Mouse (Mus musculus): Measurements from ENCODE around the gene Eif2ak4.

Eif2ak4 gene

GRCm38 (mm10) chr2:118406811-118407210, 18.4 kb downstream of the Eif2ak4 start:
- WGBS, result 69% methylated on average over 2 of the region's 2 CpGs

- 90% methylated on average over 4 of the region's 4 CpGs for WGBS
These were observed 20.0 kb downstream of the Eif2ak4 start for GRCm38 (mm10) chr2:118408336-118408895.

DNA sequence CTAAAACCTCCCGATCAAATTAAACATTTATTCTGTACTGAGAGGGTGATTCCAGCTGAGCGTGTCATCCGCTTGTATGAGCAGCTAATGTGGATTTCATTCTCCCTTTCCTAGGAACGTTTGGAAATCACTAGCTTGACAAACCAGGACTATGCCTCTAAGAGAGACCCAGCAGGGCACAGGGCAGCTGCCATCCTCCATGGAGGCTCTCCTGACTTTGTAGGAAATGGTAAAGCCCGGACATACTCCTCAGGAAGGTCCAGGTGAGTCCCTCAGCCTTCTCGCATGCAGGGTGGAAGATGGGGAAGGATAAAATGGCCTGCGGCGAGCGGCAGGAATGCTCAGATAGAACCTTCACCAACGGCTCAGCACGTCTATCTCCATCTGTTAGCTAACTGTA, 24.4 kb downstream of the Eif2ak4 start:
- 96% methylated on average over 11 of the region's 11 CpGs for WGBS

GRCm38 (mm10) chr2:118415601-118416355, 27.4 kb downstream of the Eif2ak4 start:
- 96% methylated on average over 6 of the region's 6 CpGs for WGBS

DNA sequence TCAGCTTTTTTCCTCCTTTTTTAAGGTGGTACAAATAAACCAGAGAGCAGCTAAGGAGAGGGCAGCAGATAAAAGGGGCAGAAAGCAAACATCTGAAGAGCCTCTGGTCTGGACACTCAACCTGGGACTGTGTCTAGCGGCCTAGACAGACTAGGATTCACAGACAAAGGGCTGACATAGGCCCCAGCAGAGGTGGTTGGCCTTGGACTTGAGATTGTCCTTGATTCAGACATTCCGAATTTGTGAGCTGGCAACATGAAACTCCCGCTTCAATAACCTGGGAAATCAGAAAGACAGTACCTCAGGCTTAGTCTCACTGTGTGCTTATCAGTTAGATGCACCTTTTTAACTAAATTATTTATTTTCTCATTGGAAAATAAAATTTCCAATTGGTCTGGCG, 29.7 kb downstream of the Eif2ak4 start:
- 95% methylated on average over 4 of the region's 4 CpGs for WGBS

- 90% methylated on average over 15 of the region's 15 CpGs for WGBS
These were observed 33.5 kb downstream of the Eif2ak4 start for GRCm38 (mm10) chr2:118421951-118422350.

GRCm38 (mm10) chr2:118422385-118422784, 34.0 kb downstream of the Eif2ak4 start:
- WGBS, result 90% methylated on average over 8 of the region's 8 CpGs

GRCm38 (mm10) chr2:118428296-118428695, 39.9 kb downstream of the Eif2ak4 start:
- WGBS, result 89% methylated on average over 6 of the region's 6 CpGs

DNA sequence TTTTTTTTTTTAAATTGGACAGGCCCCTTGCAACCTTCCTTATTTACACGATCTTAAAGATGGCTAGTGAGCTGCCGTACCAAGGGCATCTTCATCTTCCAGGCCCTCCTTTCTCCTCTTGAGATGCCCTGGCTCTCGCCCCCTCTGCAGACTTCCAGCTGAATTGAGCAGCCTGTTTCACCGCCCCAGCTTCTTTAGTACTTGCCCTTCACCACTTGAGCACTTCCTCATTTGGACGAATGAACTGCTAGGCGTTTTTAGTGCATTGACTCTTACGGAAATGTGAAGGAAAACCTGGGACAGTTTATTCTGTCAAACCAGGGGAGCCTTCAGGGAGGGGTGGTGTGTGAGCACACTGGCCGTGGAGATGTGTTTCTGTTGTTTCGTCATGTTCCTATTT, 40.9 kb downstream of the Eif2ak4 start:
- WGBS, result 83% methylated on average over 9 of the region's 9 CpGs

GRCm38 (mm10) chr2:118430630-118431029, 42.2 kb downstream of the Eif2ak4 start:
- WGBS, result 92% methylated on average over 16 of the region's 16 CpGs

- whole genome bisulfite sequencing, result 72% methylated on average over 5 of the region's 5 CpGs
These were observed 43.2 kb downstream of the Eif2ak4 start for GRCm38 (mm10) chr2:118431589-118431988.

DNA sequence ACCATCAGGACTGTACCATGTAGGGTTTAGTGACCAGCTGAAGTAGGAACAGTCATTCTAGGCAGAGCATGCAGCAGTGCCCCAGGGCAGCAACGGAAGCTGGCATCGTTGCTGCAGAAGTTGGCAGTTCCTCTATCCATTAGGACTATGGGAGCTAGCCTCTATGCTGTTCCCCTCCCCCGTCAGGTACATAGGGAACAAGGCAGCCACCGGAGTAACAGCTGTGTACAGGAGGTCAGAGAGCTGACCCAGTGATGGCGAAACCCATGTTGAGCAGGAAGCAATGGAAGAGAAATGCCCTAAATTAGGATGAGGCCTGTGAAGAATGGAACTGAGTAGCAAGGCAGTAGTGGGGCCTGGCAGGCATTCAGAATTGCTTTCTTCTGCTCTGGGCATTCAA, 53.8 kb downstream of the Eif2ak4 start:
- 79% methylated on average over 5 of the region's 5 CpGs for WGBS

DNA sequence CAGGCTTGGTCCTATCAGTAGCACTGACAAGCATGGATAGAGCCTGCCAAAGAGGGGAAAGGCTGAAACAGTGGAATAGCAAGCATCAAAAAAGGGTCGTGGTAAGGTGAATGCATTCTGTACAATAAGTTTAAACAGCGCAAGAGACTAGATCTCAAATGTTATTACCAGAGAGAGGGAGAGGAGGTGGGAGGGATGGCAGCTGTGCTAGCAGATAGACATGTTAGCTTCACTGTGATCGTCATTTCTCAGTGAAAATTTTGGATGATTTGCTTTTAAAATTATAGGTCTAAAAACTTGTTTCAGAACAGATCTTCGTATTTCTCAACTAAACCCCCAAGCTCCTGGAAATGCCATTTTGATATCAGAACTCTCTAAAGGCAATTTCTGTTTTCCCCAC, 54.3 kb downstream of the Eif2ak4 start:
- whole genome bisulfite sequencing, result 58% methylated on average over 4 of the region's 4 CpGs

DNA sequence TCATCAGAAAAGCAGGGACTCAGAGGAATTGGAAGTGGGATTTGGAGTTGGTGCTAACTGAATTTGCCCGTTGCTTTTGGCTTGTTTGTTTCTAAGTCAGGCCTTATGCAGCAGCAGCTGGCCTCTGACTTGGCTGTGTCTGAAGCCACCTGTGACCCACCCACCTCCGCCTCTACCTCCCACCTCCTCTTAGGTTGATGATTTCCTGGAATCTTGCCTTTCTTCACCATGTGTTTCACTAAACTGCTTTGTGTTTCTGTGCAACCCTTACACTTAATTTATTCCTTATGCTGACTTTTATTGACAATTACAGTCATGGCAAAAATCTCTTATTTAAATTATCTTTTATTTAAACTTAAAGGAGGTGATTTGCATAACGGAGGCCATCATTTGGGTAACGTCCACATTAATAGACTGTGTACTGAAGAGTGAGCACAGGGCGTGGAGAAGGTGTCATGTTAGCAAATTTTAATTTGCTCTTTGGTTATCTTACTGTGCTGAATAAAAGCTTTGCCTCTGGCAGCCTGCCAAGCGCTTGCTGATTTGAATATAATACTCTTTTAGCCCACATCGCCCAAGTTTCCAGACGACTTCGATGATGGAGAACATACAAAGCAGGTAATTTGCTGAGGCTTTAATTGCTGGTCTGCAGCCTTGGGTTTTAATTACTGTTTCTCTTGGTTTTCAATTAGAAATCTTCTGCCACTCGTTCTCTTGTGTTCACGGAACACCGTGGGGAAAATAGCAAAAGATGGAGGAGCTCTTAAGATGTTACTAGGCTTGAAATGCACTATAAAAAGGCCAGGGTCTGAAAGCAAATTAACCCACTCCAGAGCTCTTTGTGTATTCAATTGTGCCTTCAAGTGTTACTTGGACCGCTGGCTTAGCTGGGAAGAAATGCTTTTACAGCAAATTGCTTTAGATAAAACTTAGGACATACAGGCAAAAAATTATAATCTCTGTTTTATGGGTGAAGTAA, 57.6 kb downstream of the Eif2ak4 start:
- 49% methylated on average over 13 of the region's 13 CpGs for WGBS

GRCm38 (mm10) chr2:118448181-118448580, 59.8 kb downstream of the Eif2ak4 start:
- WGBS, result 59% methylated on average over 12 of the region's 12 CpGs

GRCm38 (mm10) chr2:118451056-118451455, 62.6 kb downstream of the Eif2ak4 start:
- 94% methylated on average over 6 of the region's 6 CpGs for WGBS

GRCm38 (mm10) chr2:118457029-118457428, 68.6 kb downstream of the Eif2ak4 start:
- WGBS, result 74% methylated on average over 3 of the region's 3 CpGs

DNA sequence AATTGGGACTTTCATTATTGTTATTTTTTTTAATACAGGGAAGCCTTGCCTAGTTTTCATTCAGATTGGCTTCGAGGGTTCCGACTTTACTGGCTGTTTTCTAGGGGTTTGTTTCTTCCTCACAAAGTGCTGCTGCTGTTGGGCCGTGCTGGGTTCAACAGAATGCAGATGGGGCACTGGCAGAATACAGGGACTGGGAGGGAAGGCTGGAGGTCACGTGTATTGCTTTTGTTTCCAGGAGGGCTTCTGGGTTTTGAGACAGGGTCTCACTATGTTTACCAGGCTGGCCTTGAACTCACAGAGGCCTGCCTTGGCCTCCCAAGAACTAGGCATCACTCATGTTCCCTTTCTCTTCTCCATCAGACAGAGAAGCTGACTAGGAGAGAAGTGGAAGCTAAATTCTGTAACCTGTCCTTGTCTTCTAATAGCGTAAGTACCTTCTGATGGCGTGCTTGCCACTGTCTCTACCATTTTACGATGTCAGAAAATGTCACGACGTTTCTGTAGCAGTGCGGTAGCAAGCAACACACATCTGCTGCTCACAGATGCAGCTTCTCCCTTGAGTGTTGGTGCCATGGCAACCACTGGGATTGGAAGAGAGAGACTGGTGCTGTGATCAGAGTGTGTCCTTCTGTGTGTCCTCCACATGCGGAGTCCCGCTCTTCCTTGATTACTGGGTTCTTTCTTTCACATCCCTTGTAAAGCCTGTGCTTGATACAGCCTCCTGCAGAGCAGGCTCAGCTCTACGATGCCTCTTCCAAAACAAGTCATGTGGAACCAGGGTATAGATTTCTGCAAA, 69.2 kb downstream of the Eif2ak4 start:
- WGBS, result 65% methylated on average over 13 of the region's 13 CpGs

DNA sequence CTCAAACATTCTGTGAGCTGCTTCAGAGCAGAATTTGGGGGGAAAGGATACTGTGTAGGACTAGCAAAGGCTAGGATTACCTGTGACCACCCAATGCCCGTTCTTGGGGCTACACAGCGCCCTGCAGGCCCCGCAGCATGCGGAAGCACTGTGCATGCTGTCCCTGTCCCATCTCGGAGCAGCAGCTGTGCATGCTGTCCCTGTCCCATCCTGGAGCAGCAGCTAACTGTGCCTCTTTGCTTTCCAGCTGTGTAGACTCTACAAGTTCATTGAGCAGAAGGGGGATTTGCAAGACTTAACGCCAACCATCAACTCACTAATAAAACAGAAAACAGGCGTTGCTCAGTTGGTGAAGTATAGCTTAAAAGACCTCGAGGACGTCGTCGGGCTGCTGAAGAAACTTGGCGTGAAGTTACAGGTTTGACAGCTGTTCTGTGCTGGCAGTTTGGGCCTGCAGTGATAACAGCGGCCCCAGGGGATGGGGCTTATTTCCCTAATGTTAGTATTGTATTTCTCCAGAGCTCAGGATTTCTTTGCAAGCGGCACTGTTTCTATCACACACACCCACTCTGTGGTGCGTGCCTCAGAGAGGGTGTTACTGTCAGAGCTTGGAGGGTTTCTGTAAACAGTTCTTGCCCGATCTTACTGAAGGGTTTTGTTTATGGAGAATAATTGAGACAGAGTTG, 73.2 kb downstream of the Eif2ak4 start:
- WGBS, result 59% methylated on average over 16 of the region's 16 CpGs

DNA sequence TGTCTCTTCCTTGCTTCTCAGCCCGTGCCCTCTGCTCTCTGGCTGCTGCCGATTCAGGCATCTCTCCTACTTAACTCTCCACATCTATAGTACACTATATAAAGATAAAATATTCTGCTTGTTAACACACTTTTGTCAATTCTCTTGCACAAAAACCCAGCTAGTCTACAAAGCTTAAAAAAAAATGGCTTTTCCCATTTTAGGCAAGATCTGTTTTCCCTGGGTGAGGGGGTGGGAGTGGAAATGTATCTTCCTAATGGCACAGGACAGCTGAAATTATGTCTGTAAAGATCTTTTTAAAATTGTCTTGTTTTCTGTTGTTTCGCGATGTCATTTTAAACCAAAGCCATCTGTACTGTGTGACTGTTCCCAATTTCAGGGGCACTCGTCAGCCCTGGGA, 75.1 kb downstream of the Eif2ak4 start:
- WGBS, result 53% methylated on average over 5 of the region's 5 CpGs

DNA sequence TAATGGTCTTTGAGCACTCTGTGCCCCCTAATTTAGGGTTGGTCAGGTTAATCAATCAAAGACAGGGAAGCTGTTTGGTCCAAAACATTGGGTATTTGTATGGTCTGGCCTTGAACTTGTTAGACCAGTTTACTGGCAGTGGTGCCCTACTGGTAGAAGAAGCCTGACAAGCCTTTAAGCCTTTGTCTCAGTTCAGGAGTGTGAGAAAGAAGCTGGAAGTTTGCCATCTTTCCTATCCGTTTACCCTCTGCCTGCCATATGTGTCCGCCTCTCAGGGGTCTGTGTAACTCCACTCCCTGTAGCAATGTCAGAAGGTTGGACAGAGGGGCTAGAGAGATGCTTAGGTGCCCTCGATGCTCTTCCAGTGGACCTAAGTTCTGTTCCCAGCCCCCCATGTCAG, 76.0 kb downstream of the Eif2ak4 start:
- WGBS, result 70% methylated on average over 3 of the region's 3 CpGs

Data from cerebral cortex, adult 2 months (tissue).